Comparison of ENCODE assay signal across 28 mouse cellular contexts in genomic region chr2:71748451-71748850, GRCm38 (mm10).
"Had no signal": no experiment of that assay in that cellular context is flagged by ENCODE, and none has a peak within 500 bp of the region (broad histone marks: within the 10 kb centered on the region; RNA-seq: fewer than 3 reads in every experiment).

No protein-coding gene starts in this region.

- H3K4me3 ChIP-seq: heart, adult 2 months; heart, embryonic 13.5 days; heart, embryonic 15.5 days; hindbrain, embryonic 13.5 days; hindbrain, embryonic 15.5 days; intestine, embryonic 15.5 days; kidney, embryonic 15.5 days; layer of hippocampus, adult 2 months; left cerebral cortex, adult 2 months; limb, embryonic 10.5 days; limb, embryonic 12.5 days; liver, embryonic 13.5 days; liver, embryonic 15.5 days had no signal

- H3K9ac ChIP-seq: heart, embryonic 13.5 days; heart, embryonic 15.5 days; hindbrain, embryonic 13.5 days; hindbrain, embryonic 15.5 days; intestine, embryonic 15.5 days; kidney, embryonic 15.5 days; limb, embryonic 12.5 days; liver, embryonic 13.5 days; liver, embryonic 15.5 days had no signal

- H3K4me2 ChIP-seq: heart, embryonic 11.5 days; heart, embryonic 13.5 days; heart, embryonic 15.5 days; intestine, embryonic 15.5 days; kidney, embryonic 15.5 days; limb, embryonic 12.5 days; liver, embryonic 11.5 days; liver, embryonic 13.5 days; liver, embryonic 15.5 days had no signal

- H3K36me3 ChIP-seq: heart, embryonic 13.5 days; heart, embryonic 15.5 days; hindbrain, embryonic 13.5 days; hindbrain, embryonic 15.5 days; intestine, embryonic 15.5 days; kidney, embryonic 15.5 days; limb, embryonic 10.5 days; limb, embryonic 12.5 days; liver, embryonic 13.5 days; liver, embryonic 15.5 days had no signal

- H3K27ac ChIP-seq: heart, adult 2 months; heart, embryonic 15.5 days; hindbrain, embryonic 15.5 days; intestine, embryonic 15.5 days; kidney, embryonic 15.5 days; kidney, postnatal 0 days; layer of hippocampus, adult 2 months; left cerebral cortex, adult 2 months; limb, embryonic 10.5 days; limb, embryonic 12.5 days; liver, embryonic 13.5 days; liver, embryonic 15.5 days had no signal

- DNase-seq: gastrocnemius, postnatal 14 days; gastrocnemius, postnatal 36 days; heart, adult 11 months; heart, adult 2 months; heart, postnatal 14 days; heart, postnatal 36 days; kidney, adult 2 months; kidney, adult 9 months; kidney, postnatal 14 days; kidney, postnatal 4 days; liver; liver, embryonic 13.5 days had no signal

- ATAC-seq: inflammation-experienced regulatory T-cells, adult 6 months; intestine, embryonic 15.5 days; intestine, postnatal 0 days had no signal

- H3K27me3 ChIP-seq: heart, embryonic 13.5 days; heart, embryonic 15.5 days; hindbrain, embryonic 15.5 days; intestine, embryonic 15.5 days; kidney, embryonic 15.5 days; limb, embryonic 12.5 days; liver, embryonic 13.5 days; liver, embryonic 15.5 days had no signal

- H3K9me3 ChIP-seq: heart, embryonic 13.5 days; heart, embryonic 15.5 days; hindbrain, embryonic 13.5 days; hindbrain, embryonic 15.5 days; intestine, embryonic 15.5 days; kidney, embryonic 15.5 days; limb, embryonic 10.5 days; limb, embryonic 12.5 days; liver, embryonic 13.5 days; liver, embryonic 15.5 days had no signal
